Mouse (Mus musculus): ENCODE measurements around the gene Spata13. TPM values are rescaled to one million over a fixed set of nuclear protein-coding genes. Genes with fewer than 3 reads are reported as not detected.
A peak's percentile ranks its signal among the peaks of the same experiment; 100 is the strongest.

Spata13 gene
- polyA plus RNA-seq, 1 experiment from 2014 or later: 11.2 TPM

- DNase-seq (ENCODE audit: low spot score) (peak; percentile 63), ATAC-seq (ENCODE audit: low FRiP score, low TSS enrichment) (peak; percentile 58)
- no peaks in the 10 kb centered on the region for H3K27me3 ChIP-seq (ENCODE audit: control insufficient read depth, insufficient read depth, low read length)
- peaks cover 5% of the 10 kb centered on the region; the same call in 1 of the 2 replicates for H3K36me3 ChIP-seq (ENCODE audit: control insufficient read depth, insufficient read depth, low read length)
- H3K4me2 ChIP-seq (replicated peaks; ENCODE audit: low read depth): no peak overlapping the region
- no peak for TF ChIP-seq EP300 (optimal IDR thresholded peaks at IDR 0.05)
- TF ChIP-seq CTCF (IDR thresholded peaks at IDR 0.05; ENCODE audit: low read depth): no peak
- H3K9ac ChIP-seq (ENCODE audit: low read length): peak overlapping the region; percentile 1; the same call in 1 of the 2 replicates
- H3K4me3 ChIP-seq (ENCODE audit: low read depth, low read length): no peak overlapping the region
- H3K9me3 ChIP-seq (ENCODE audit: control insufficient read depth, low read length): no peaks in the 10 kb centered on the region
- H3K4me1 ChIP-seq (replicated peaks; ENCODE audit: control insufficient read depth, insufficient read depth): peaks cover 5% of the 10 kb centered on the region
- 40% methylated on average over 6 of the region's 6 CpGs for WGBS
- H3K27ac ChIP-seq (replicated peaks): peak overlapping the region; percentile 79
Observed at GRCm38 (mm10) chr14:60741490-60741981, 107.7 kb downstream of the Spata13 start.

DNA sequence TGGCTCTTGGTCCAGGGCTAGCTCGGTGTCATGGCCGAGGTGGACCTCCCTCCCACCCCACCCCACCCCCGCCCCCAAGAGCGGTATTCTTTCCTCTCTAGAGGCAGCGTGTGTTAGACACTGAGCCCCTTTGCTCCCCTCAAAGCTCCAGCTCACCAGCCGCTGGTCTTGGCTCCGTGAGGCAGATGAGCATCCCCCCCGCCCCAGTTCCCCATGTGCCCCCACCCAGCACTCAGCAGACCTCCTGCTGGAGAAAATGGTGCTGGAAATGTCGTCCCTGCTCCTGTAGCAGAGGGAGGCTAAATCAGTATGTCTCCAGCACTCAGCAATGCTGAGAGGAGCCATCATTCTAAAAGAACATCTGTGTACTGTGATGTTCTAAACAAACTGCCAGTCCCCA, 109.9 kb downstream of the Spata13 start:
- H3K27ac ChIP-seq (replicated peaks): no peak overlapping the region
- H3K4me1 ChIP-seq (replicated peaks; ENCODE audit: control insufficient read depth, insufficient read depth): 0 out of 2 replicates have a peak, but pooled peaks cover 2% of the 10 kb centered on the region
- TF ChIP-seq EP300 (optimal IDR thresholded peaks at IDR 0.05): no peak
- TF ChIP-seq CTCF (IDR thresholded peaks at IDR 0.05; ENCODE audit: low read depth): no peak
- H3K36me3 ChIP-seq (ENCODE audit: control insufficient read depth, insufficient read depth, low read length): peaks cover 8% of the 10 kb centered on the region; the same call in 1 of the 2 replicates
- no peak overlapping the region for H3K4me3 ChIP-seq (ENCODE audit: low read depth, low read length)
- H3K27me3 ChIP-seq (ENCODE audit: control insufficient read depth, insufficient read depth, low read length): no peaks in the 10 kb centered on the region
- DNase-seq (ENCODE audit: low spot score): no peak
- H3K4me2 ChIP-seq (replicated peaks; ENCODE audit: low read depth): no peak overlapping the region
- WGBS: 53% methylated on average over 9 of the region's 9 CpGs
- no peak for ATAC-seq (ENCODE audit: low FRiP score, low TSS enrichment)
- no peak overlapping the region for H3K9ac ChIP-seq (ENCODE audit: low read length)
- H3K9me3 ChIP-seq (ENCODE audit: control insufficient read depth, low read length): no peaks in the 10 kb centered on the region

GRCm38 (mm10) chr14:60745201-60745600, 111.4 kb downstream of the Spata13 start:
- H3K9ac ChIP-seq (ENCODE audit: low read length): no peak overlapping the region
- H3K4me1 ChIP-seq (replicated peaks; ENCODE audit: control insufficient read depth, insufficient read depth): 0 out of 2 replicates have a peak, but pooled peaks cover 2% of the 10 kb centered on the region
- no peak overlapping the region for H3K4me3 ChIP-seq (ENCODE audit: low read depth, low read length)
- no peaks in the 10 kb centered on the region for H3K9me3 ChIP-seq (ENCODE audit: control insufficient read depth, low read length)
- DNase-seq (ENCODE audit: low spot score) (peak; percentile 35), ATAC-seq (ENCODE audit: low FRiP score, low TSS enrichment) (peak; percentile 58)
- WGBS: 54% methylated on average over 6 of the region's 6 CpGs
- H3K4me2 ChIP-seq (replicated peaks; ENCODE audit: low read depth): no peak overlapping the region
- no peaks in the 10 kb centered on the region for H3K27me3 ChIP-seq (ENCODE audit: control insufficient read depth, insufficient read depth, low read length)
- no peak for TF ChIP-seq EP300 (optimal IDR thresholded peaks at IDR 0.05)
- no peak for TF ChIP-seq CTCF (IDR thresholded peaks at IDR 0.05; ENCODE audit: low read depth)
- peaks cover 10% of the 10 kb centered on the region; the same call in 1 of the 2 replicates for H3K36me3 ChIP-seq (ENCODE audit: control insufficient read depth, insufficient read depth, low read length)
- H3K27ac ChIP-seq (replicated peaks): no peak overlapping the region; the same call in 1 of the 2 replicates

DNA sequence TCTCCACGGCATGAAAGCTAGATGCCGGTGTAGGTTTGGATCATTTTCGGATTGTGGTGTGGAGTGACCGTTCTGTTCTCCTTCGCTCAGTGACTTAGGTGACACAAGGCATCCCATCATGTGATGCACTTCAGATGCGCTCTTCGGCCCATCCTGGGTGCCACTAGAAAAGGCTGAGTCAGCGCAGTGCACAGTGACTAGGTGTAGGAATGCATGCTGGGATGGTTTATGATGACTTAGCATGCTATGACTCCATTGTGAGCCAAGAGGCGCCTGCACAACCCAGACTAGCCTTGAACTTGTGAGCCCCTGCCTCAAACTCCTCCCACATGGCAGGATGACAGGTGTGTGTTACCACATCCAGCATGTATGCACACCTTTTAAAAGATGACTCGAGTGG, 112.3 kb downstream of the Spata13 start:
- 0 out of 2 replicates have a peak, but pooled peaks cover 2% of the 10 kb centered on the region for H3K4me1 ChIP-seq (replicated peaks; ENCODE audit: control insufficient read depth, insufficient read depth)
- no peak overlapping the region for H3K27ac ChIP-seq (replicated peaks)
- H3K4me3 ChIP-seq (ENCODE audit: low read depth, low read length): no peak overlapping the region
- no peaks in the 10 kb centered on the region for H3K9me3 ChIP-seq (ENCODE audit: control insufficient read depth, low read length)
- ATAC-seq (ENCODE audit: low FRiP score, low TSS enrichment): no peak
- no peaks in the 10 kb centered on the region for H3K27me3 ChIP-seq (ENCODE audit: control insufficient read depth, insufficient read depth, low read length)
- WGBS: 94% methylated on average over 10 of the region's 10 CpGs
- no peak for DNase-seq (ENCODE audit: low spot score)
- no peak overlapping the region for H3K9ac ChIP-seq (ENCODE audit: low read length)
- no peak overlapping the region for H3K4me2 ChIP-seq (replicated peaks; ENCODE audit: low read depth)
- TF ChIP-seq CTCF (IDR thresholded peaks at IDR 0.05; ENCODE audit: low read depth) (no peak), EP300 (optimal IDR thresholded peaks at IDR 0.05) (no peak)
- H3K36me3 ChIP-seq (ENCODE audit: control insufficient read depth, insufficient read depth, low read length): peaks cover 10% of the 10 kb centered on the region; the same call in 1 of the 2 replicates

GRCm38 (mm10) chr14:60747154-60747870, 113.5 kb downstream of the Spata13 start:
- Histone ChIP-seq H3K36me3 (ENCODE audit: control insufficient read depth, insufficient read depth, low read length) (peaks cover 14% of the 10 kb centered on the region), H3K9me3 (ENCODE audit: control insufficient read depth, low read length) (no peaks in the 10 kb centered on the region), H3K9ac (ENCODE audit: low read length) (no peak overlapping the region), H3K4me3 (ENCODE audit: low read depth, low read length) (no peak overlapping the region), H3K27me3 (ENCODE audit: control insufficient read depth, insufficient read depth, low read length) (no peaks in the 10 kb centered on the region), H3K27ac (replicated peaks) (no peak overlapping the region), H3K4me2 (replicated peaks; ENCODE audit: low read depth) (no peak overlapping the region), H3K4me1 (replicated peaks; ENCODE audit: control insufficient read depth, insufficient read depth) (0 out of 2 replicates have a peak, but pooled peaks cover 2% of the 10 kb centered on the region)
- ATAC-seq (ENCODE audit: low FRiP score, low TSS enrichment): no peak
- WGBS: 90% methylated on average over 21 of the region's 21 CpGs
- no peak for DNase-seq (ENCODE audit: low spot score)
- no peak for TF ChIP-seq CTCF (IDR thresholded peaks at IDR 0.05; ENCODE audit: low read depth)

DNA sequence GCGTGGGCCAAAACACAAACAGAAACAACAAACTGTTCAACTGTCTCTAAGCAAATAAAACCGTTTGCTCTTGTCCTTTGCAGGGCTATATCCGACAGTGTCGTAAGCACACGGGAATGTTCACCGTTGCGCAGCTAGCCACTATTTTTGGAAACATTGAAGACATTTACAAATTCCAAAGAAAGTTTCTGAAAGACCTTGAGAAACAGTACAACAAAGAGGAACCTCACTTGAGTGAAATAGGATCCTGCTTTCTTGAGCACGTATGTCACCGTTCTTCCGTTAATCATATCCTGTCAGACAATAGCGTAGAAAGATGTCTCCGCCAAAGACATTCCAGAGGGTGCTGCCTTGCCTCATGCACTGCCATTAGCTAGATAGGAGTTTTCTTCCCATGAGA, 116.1 kb downstream of the Spata13 start:
- WGBS: 67% methylated on average over 12 of the region's 12 CpGs
- Histone ChIP-seq H3K4me1 (replicated peaks; ENCODE audit: control insufficient read depth, insufficient read depth) (0 out of 2 replicates have a peak, but pooled peaks cover 2% of the 10 kb centered on the region), H3K27ac (replicated peaks) (no peak overlapping the region), H3K36me3 (ENCODE audit: control insufficient read depth, insufficient read depth, low read length) (peaks cover 14% of the 10 kb centered on the region), H3K27me3 (ENCODE audit: control insufficient read depth, insufficient read depth, low read length) (no peaks in the 10 kb centered on the region), H3K4me3 (ENCODE audit: low read depth, low read length) (no peak overlapping the region), H3K9me3 (ENCODE audit: control insufficient read depth, low read length) (no peaks in the 10 kb centered on the region), H3K9ac (ENCODE audit: low read length) (no peak overlapping the region), H3K4me2 (replicated peaks; ENCODE audit: low read depth) (no peak overlapping the region)
- ATAC-seq (ENCODE audit: low FRiP score, low TSS enrichment): no peak
- no peak for DNase-seq (ENCODE audit: low spot score)
- TF ChIP-seq CTCF (IDR thresholded peaks at IDR 0.05; ENCODE audit: low read depth): no peak
- no peak for TF ChIP-seq EP300 (optimal IDR thresholded peaks at IDR 0.05)
